Mouse (Mus musculus) layer of hippocampus, adult 8-10 months (tissue): ENCODE measurements around the gene Gm19402. TPM values are rescaled to one million over a fixed set of nuclear protein-coding genes. Genes with fewer than 3 reads are reported as not detected.

Source experiments
- DNase-seq, 2 experiments: peaks; one replicate each; pipeline ENCODE4 v3.0.0; 2022; ENCODE audit warnings: low spot score in 2 of 2
- microRNA-seq, 2 experiments: library from miRNA; unstranded; fragments of <30 nt; microRNA quantifications; one replicate each; pipeline ENCODE4 v1.2.0; 2022
- total RNA-seq, 4 experiments: library from RNA; stranded (reverse); gene quantifications; 2 replicates each; pipeline ENCODE4 v1.2.4; 2022

Gm19402 gene
- total RNA-seq, 4 experiments from 2014 or later: not detected

DNA sequence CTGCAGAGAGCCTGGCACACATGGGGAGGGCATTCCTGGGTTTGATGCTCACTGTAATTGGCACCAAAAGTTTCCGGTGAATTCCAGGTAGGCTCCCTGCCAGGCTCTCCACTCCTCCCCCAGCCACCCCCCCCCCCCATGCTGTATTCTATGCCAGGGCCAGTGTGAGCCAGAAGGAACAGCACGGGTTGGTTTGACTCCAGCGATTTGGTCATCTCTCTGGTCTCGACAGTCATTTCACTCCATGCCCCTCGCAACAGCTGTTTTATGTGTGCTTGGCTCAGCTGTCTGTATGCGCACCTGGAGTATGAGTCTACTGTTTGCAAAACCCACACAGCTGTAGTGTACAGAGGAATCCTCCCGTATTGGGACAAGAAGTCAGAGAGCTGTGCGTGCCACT lies 24.2 kb downstream of the Gm19402 start:
- DNase-seq: no peak

DNA sequence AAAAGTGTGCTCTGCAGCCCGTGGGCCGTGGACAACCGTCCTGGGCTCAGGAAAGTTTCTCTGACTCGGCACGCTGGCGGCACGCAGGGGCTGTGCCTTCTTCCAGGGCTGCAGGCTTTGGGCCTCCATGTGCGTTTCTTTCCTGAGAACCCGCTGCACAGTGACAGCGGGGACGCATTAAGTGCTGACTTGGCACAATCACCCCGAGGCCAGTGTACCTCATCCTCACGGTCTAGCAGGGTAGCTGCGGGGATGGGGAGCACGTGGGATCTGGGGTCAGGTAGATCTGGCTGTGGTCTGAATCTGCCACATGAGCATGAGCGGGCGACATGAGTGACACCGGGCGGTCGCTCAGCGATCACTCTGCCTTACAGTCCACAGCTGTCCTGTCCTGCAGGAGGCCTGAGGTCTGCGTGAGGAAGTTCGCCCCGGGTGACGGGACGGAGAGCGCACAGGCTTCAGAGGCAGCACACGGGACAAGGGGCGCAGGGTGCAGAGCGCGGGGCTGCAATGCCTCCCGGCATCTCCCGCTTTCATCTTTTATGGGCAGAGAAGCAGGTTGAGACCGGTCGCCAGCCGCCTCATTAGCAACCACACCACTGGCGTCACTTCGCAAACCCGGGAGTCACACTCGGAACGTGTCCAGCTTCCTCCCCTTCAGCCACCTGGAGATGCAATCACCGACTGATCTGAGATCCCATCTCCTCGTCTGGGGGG lies 26.4 kb downstream of the Gm19402 start:
- DNase-seq: no peak

DNA sequence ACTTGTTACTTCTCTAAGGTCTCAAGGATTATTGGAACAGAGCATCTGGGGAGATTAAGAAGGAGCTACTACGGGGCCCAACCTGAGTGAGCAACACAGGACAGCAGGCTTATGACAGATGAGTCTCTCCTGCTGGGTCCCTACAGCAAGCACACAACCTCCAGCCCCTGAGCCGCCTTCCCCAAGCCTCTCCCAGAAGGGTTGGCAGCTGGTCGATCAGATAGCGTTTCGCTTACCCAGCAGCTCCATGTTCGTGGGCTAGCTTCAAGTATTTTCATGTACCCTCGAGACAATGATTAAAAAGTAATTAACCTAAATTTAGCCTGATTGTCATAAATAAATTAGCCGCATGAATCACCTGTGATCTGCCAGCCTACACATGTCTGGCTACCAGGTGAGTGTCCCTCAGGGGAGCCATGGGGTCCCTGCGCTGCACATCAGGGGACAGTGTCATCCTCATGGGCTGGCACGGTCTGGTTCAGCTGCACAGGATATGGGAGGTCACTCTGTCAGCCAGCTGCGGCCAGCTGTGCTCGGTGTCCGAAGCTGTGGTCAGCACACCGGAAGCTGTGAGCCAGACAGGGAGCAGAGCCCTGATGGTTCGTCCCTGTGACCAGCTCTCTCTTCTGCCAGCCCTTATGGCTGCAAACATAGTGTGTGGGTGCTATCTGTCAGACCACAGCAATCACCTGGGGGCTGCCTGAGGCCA lies 32.1 kb downstream of the Gm19402 start:
- no peak for DNase-seq

DNA sequence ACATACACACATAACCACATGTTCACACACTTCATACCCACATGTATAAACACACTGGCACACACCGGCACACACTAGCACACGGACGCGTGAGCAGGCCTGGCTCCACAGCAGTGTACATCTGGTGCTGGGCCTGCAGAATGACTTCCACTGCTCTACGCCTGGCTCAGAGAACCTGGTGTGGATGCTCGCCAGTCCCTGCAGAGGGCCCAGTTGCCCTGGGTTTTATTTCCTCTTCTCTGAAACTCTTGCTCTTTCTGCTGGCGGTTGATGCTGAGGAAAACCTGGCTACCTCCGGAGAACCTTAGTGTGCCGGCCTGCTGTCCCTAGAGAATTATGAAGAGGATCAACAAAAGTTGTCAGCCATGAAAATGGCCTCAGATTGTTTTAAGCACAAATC lies 38.5 kb downstream of the Gm19402 start:
- no peak for DNase-seq

DNA sequence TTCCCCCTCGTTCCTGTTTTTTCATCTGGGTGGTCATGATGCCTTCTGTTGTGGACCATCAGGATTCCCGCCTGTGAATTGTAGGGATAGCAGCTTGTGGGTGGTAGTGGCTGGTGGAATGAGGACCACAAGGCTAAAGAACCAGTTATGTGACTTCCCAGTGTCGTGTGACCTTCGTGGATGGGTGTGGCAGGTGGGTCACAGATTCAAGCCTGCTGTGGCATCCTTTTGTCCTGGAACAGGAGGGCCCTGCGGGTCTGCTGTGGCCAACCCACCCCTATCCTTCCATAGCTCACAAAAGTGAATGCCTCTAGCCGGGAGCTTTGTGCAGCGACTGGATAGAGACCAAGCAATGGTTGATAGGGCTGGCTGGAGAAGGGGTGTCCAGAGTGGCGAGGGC lies 42.7 kb downstream of the Gm19402 start:
- DNase-seq: no peak

DNA sequence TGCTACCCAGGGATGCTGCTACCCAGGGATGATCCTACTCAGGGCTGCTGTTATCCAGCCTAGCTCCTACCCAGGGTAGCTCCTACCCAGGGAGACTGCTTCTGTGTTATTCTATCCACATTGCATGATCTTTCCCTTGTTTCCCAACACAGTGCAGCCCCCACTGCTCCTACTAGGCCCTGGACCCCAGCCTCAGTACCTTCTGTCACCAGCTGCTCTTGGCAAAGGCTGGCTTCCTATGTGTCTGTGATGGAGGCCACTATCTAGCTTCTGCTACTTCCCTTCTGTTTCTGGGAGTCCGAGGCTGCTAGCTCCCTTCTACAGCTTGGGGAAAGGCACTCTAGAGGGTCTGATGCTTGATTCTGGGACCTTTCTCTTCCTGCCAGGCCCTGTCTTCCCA lies 43.1 kb downstream of the Gm19402 start:
- no peak for DNase-seq

DNA sequence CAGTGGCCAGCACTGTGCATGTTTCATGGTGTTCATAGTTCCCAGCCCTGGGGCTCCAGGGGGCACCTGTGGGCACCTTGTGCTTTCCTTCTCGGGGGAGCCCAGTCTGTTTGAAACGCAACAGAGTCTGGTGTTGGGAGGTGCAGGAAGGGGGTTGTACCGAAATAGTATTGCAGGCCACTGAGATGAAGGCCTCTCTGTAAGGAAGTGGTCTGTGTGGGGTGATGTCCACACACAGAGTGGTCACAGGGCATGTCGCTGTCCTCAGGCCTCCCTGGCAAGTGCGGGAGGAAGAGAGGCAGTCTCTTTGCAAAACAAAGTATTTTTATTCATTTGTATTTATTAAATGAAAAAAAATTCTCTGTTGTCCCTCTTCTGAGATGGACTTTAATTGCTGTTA lies 45.0 kb downstream of the Gm19402 start:
- no peak for DNase-seq

DNA sequence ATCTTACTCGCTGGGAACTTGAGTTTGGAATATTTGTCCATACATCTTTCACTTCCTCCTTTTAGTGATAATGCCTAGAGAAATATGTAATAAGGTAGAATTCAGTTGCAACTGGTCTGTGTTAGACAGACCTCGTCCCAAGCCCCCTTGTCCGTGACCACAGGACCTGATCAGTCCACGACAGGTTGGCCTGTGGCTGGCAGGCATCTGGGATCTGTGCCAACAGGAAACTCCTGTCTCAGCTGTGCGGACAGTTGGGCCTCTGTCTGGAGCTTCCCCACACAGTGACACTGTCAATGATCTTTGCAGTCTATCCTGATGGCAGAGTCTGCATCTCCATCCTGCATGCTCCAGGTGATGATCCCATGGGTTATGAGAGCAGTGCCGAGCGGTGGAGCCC lies 47.4 kb downstream of the Gm19402 start:
- DNase-seq: no peak

Small RNAs within 50 kb of the gene (microRNA-seq; reads per million reads assigned to microRNA genes)
- 16.0 to 39.2 reads per million in 2 experiments for gene Mir1930

Other genes starting within 250 kb of the Gm19402 start
- gene Fam207a, start 175.0 kb downstream of the Gm19402 start, total RNA-seq: 10 to 100 TPM; 30.5 to 39.0 (median 31.9) TPM
- gene Itgb2, start 160.5 kb downstream of the Gm19402 start, total RNA-seq: 10 to 100 TPM in 2 of 4 experiments, 1 to 10 TPM in 2; 3.8 to 36.2 (median 15.3) TPM
- 10 to 100 TPM; 79.3 to 96.1 (median 86.9) TPM for gene Pttg1ip, start 109.0 kb downstream of the Gm19402 start, total RNA-seq
- 100 to 1,000 TPM; 144 to 152 (median 147) TPM for gene Sumo3, start 84.7 kb downstream of the Gm19402 start, total RNA-seq
- 10 to 100 TPM in 3 of 4 experiments, 1 to 10 TPM in 1; 7.6 to 33.3 (median 12.1) TPM for gene Gm49325, start 84.6 kb downstream of the Gm19402 start, total RNA-seq
- 10 to 100 TPM; 64.2 to 89.9 (median 76.6) TPM for gene Ube2g2, start 68.5 kb downstream of the Gm19402 start, total RNA-seq
- not detected for gene Tspear, start 4.2 kb downstream of the Gm19402 start, total RNA-seq
- not detected for gene Gm9508, start 6.5 kb upstream of the Gm19402 start, total RNA-seq
- not detected for gene Gm10272, start 15.9 kb upstream of the Gm19402 start, total RNA-seq
- gene Gm10024, start 20.7 kb upstream of the Gm19402 start, total RNA-seq: not detected
- gene Gm10142, start 25.1 kb upstream of the Gm19402 start, total RNA-seq: not detected
- gene Krtap12-1, start 29.8 kb upstream of the Gm19402 start, total RNA-seq: not detected
- gene Gm10100, start 35.7 kb upstream of the Gm19402 start, total RNA-seq: not detected
- not detected for gene Gm18596, start 51.9 kb upstream of the Gm19402 start, total RNA-seq
- not detected for gene Gm9736, start 60.6 kb upstream of the Gm19402 start, total RNA-seq
- gene Gm3233, start 68.9 kb upstream of the Gm19402 start, total RNA-seq: not detected
- gene Gm3238, start 80.6 kb upstream of the Gm19402 start, total RNA-seq: not detected
- gene Gm7138, start 86.2 kb upstream of the Gm19402 start, total RNA-seq: not detected
- not detected for gene Gm3250, start 91.8 kb upstream of the Gm19402 start, total RNA-seq
- not detected for gene Gm7137, start 97.4 kb upstream of the Gm19402 start, total RNA-seq
- not detected for gene Gm9639, start 104.3 kb upstream of the Gm19402 start, total RNA-seq
- gene Gm19668, start 108.4 kb upstream of the Gm19402 start, total RNA-seq: not detected
- not detected for gene Gm9507, start 121.1 kb upstream of the Gm19402 start, total RNA-seq
- gene Gm2696, start 123.9 kb upstream of the Gm19402 start, total RNA-seq: not detected
- gene Krtap10-4, start 136.3 kb upstream of the Gm19402 start, total RNA-seq: not detected
- not detected for gene Krtap10-10, start 145.2 kb upstream of the Gm19402 start, total RNA-seq
- gene Gm36176, start 156.0 kb upstream of the Gm19402 start, total RNA-seq: not detected
- gene Gm10318, start 162.1 kb upstream of the Gm19402 start, total RNA-seq: not detected
- gene Gm3285, start 171.2 kb upstream of the Gm19402 start, total RNA-seq: not detected
- gene Lrrc3, start 211.8 kb upstream of the Gm19402 start, total RNA-seq: 1 to 10 TPM; 4.5 to 7.7 (median 5.4) TPM